Mouse (Mus musculus) thymus, postnatal 4 days (tissue): ENCODE data around the gene Eepd1.
A peak's percentile ranks its signal among the peaks of the same experiment; 100 is the strongest.
"Not testable (repeated sequence)": the region's sequence is repeated elsewhere in the genome, so short reads cannot be mapped to it uniquely, and the experiment has no call there.

Experiments
- DNase-seq: peaks from one replicate; pipeline ENCODE4 v3.0.0; 2021

Eepd1 gene

GRCm38 (mm10) chr9:25481344-25482095 is at the start of gene Eepd1:
Gene Eepd1 (plus strand): TSS chr9:25481547.
- peak; percentile 99 for DNase-seq

GRCm38 (mm10) chr9:25438836-25439235 is 42.5 kb upstream of the Eepd1 start:
- DNase-seq: no peak

GRCm38 (mm10) chr9:25440046-25440445 is 41.3 kb upstream of the Eepd1 start:
- not testable (repeated sequence) for DNase-seq

- DNase-seq: no peak
Observed at GRCm38 (mm10) chr9:25442041-25442440, 39.3 kb upstream of the Eepd1 start.

- no peak for DNase-seq
Observed at GRCm38 (mm10) chr9:25443029-25443428, 38.3 kb upstream of the Eepd1 start.

- no peak for DNase-seq
Observed at GRCm38 (mm10) chr9:25443546-25443945, 37.8 kb upstream of the Eepd1 start.

GRCm38 (mm10) chr9:25450394-25450793 is 31.0 kb upstream of the Eepd1 start:
- peak; percentile 57 for DNase-seq

- DNase-seq: no peak
Observed at GRCm38 (mm10) chr9:25455027-25455426, 26.3 kb upstream of the Eepd1 start.

GRCm38 (mm10) chr9:25460835-25461555 is 20.4 kb upstream of the Eepd1 start:
- no peak for DNase-seq

GRCm38 (mm10) chr9:25464305-25464704 is 17.0 kb upstream of the Eepd1 start:
- no peak for DNase-seq

- DNase-seq: no peak
Observed at GRCm38 (mm10) chr9:25479392-25480020, 1.8 kb upstream of the Eepd1 start.

GRCm38 (mm10) chr9:25480676-25481075 is 671 bp upstream of the Eepd1 start:
- DNase-seq: no peak

- peak; percentile 25 for DNase-seq
Observed at GRCm38 (mm10) chr9:25482322-25482998, 1.1 kb downstream of the Eepd1 start.

- DNase-seq: peak; percentile 55
Observed at GRCm38 (mm10) chr9:25482999-25483347, 1.6 kb downstream of the Eepd1 start.

GRCm38 (mm10) chr9:25483931-25484618 is 2.7 kb downstream of the Eepd1 start:
- no peak for DNase-seq

- DNase-seq: no peak
Observed at GRCm38 (mm10) chr9:25484619-25484986, 3.3 kb downstream of the Eepd1 start.

- DNase-seq: no peak
Observed at GRCm38 (mm10) chr9:25485006-25485405, 3.7 kb downstream of the Eepd1 start.

- DNase-seq: no peak
Observed at GRCm38 (mm10) chr9:25485406-25485805, 4.1 kb downstream of the Eepd1 start.

- DNase-seq: no peak
Observed at GRCm38 (mm10) chr9:25486246-25486807, 5.0 kb downstream of the Eepd1 start.

- no peak for DNase-seq
Observed at GRCm38 (mm10) chr9:25487446-25488110, 6.2 kb downstream of the Eepd1 start.

- no peak for DNase-seq
Observed at GRCm38 (mm10) chr9:25488581-25488980, 7.2 kb downstream of the Eepd1 start.
